Mouse (Mus musculus): ENCODE measurements around the gene Cdk14.

The Cdk14 gene

DNA sequence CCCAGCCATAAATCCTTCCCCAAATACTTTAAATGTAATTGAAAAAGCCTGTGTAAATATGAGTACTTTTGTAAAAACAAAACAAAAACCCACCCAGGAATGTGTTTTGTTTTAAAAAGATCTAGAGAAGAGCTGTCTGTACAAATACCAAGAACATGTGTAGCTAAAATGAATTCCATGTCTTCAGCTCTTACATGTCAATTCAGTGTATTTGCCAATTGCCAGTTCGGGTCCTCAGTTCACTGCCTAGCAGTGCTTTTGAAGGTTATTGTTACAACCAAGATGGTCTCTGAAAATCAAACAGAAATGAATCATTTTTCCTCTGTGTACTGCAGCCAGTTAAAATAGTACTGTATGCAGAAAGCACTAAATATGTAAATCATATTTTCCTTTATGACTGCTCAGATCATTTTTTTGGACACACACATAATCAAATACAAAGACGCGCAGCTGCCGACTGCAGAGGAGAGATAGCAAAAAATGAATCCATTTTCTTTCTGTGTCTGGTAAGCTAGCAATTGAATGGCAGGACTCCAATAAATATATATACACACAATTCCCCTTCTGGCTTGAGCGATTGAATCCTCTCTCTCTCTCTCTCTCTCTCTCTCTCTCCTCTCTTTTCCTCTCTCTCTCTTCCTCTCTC is 526.8 kb downstream of the Cdk14 start:
- no peak for DNase-seq (ENCODE audit: low spot score)

DNA sequence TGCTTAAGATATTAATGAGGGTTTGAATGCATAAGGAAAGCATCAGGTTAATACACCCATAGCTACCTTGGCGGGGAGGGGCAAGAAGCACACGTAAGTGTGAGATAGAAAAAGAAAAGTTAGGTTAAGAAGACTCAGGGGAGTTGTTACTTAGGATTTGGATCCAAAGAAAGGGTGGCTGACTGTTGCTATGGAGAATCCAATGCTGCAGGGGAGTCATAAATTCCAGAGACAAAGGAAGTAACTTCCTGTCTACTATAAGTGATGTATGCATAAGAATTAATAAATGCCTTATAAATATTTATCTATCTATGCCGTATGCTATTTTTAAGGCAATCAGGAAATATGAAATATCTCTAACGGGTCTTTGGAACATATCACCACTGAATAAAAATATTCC is 527.4 kb downstream of the Cdk14 start:
- no peak for DNase-seq (ENCODE audit: low spot score)

DNA sequence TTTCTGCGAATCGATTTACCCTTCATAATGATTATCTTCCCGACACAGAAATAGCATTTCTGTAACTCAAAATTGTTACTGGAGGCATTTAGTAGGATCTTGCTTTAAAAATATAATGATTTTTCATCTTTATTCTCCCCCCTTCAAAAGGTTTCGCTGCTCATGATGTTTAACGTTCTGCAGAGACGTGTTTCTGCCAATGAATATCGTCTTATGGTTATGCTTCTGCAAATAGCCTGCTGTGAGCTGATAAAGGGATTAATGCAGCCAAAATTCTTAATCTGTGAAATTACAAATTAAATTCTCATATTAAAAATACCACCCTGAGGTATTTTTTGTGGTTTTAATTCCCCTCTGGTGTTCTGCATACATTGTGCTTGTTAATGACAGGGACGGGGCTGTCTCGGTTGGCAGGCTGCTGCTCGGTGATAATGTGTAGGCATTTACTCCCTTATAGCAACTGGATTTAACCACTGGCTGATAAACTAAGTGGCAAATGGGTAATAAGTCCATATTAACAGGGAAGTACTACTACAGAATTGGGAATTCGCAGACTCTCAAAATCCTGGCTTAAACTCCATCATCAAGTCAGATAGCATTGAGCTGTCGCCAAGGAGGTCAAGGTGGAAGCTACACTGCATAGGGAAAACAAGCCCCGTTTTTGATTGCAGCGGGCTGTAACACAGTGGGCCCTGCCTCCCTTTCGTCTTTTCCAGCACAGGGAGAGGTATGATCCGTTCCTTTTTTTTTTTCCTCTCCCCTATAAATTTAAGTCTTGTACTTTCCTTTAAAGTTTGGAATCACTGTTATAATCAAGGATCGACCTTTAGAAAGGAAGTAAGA is 528.0 kb downstream of the Cdk14 start:
- DNase-seq (ENCODE audit: low spot score): no peak

DNA sequence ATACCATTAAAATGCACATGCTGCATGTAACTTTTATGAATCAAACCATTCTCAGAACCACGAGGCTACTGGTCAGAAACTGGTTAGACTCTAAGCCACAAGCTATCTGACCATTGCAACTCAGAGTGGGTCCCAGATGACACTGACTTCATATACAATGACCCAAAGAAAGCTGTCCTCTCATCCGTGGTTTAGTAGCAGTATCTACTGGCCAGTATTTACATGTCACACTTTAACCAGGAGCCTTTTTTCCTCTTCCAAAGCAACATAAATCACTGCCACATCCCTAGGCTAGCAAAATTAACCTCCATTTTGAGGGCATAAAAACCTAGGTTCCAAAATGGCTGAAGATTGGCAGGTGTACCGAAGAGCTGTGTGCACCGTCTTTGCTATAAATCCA is 533.0 kb downstream of the Cdk14 start:
- no peak for DNase-seq (ENCODE audit: low spot score)

DNA sequence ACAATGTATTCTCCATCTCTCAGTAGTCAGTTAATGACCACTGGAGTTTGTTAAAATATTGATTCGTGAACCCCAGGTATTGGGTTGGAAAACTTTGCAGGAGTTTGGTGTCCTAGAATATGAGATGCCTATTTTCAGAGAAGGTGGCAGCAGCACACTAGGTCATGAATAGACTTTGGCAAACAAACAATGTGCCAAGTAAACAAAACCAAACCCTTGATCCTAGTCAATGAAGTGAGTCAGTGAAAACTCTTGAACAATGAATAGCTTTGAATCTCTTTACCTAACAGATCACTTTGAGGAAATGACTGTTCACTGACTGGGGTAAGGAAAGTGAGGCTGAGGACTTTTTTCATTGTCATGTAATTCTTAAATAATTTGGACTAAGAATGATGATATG is 537.3 kb downstream of the Cdk14 start:
- DNase-seq (ENCODE audit: low spot score): no peak

DNA sequence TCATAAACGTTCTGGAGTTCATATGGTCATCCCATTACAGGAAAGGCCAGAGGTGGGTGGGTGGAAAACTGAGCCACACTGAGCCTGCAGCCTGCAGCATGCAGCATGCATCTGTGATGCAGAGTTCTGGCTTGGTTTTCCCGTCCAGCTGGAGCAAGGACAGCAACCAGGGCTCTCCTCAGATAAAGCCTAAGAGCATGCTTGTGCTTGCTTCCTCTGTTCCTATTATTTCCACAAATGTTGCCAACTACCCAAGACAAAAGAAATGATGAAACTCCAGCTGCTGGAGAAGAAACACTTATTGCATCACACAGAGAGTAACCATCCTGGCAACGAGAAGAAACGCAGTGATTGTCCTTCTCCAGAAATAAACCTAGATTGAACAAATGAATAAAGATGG is 539.8 kb downstream of the Cdk14 start:
- DNase-seq (ENCODE audit: low spot score): no peak

DNA sequence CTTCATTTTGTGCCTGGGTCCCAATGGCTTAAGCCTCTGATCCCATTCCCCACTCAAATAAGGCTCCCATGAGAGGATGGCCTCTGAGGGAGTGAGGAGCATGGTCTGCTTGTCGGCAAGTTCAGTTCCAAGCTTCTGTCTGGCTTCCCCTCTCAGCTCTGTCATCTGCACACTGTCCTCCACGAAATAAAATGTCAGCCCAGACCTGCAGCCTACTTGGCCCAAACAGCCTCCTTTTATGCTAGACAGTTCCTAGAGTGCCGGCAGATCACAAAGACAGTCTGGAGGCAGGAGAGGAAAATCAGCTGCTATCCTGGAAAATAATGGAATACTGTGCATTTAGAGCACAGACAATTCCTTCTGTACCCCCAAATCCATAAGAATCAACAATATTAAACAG is 541.2 kb downstream of the Cdk14 start:
- no peak for DNase-seq (ENCODE audit: low spot score)

DNA sequence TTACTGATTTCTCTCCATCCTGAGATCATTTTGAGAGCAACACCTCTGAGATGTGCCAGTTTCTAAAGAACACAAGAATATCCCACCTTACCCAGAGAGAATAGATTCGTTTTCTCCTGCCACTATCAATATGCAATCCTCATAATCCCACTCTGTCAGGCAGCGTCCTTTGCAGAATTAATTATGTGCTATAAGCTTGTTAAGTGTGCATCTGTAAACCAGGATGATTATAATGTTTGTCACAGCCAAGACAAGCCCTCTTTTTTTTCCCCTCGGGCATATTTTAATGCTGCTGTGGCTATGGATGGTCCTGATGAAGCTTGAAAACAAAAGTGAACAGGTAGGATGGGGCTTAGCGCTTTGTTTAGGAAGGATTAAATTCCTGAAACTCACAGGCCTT is 542.5 kb downstream of the Cdk14 start:
- no peak for DNase-seq (ENCODE audit: low spot score)

DNA sequence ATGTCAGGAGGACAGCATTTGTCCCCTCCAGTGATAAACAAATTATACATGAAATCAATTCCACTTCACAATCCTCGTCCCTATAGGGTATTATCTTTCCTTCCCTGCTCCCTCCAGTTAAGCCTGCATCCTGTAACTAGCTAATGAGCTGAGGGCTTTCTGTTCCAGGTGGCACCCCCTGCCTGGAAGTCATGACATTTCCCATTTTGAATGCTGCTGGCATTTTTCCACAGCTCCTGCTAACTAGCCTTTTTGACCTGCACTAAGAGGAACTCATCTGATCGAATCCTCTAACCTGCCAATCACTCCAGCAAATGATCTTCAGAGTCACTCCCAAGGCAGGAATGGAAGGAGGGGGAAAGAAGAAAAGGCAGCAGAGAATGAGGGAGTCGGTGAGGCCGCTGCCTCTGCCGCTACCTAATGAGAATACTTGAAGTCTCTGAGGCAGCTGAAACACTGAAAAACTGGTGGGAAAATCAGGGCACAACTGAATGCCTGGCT is 542.9 kb downstream of the Cdk14 start:
- no peak for DNase-seq (ENCODE audit: low spot score)

DNA sequence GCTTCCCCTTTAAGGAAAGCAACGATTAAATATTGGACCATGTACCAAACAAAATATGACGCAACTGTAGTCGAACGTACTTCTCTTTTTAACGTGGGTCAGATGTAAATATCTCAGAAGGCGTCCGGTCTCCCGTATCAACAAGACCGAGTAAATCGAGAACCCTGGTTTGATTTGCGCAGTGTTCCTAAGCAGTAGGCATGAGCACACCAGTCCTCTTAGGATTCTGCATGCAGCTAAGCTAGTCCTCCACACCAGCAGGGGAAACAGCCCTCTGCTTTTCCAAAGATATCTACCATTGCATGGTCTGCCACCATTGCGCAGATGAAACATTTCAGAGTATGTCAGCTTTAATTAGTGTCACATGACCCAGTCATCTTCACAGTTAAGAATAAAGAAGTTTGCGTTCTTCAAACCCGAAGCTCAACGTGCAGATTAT is 543.4 kb downstream of the Cdk14 start:
- no peak for DNase-seq (ENCODE audit: low spot score)

DNA sequence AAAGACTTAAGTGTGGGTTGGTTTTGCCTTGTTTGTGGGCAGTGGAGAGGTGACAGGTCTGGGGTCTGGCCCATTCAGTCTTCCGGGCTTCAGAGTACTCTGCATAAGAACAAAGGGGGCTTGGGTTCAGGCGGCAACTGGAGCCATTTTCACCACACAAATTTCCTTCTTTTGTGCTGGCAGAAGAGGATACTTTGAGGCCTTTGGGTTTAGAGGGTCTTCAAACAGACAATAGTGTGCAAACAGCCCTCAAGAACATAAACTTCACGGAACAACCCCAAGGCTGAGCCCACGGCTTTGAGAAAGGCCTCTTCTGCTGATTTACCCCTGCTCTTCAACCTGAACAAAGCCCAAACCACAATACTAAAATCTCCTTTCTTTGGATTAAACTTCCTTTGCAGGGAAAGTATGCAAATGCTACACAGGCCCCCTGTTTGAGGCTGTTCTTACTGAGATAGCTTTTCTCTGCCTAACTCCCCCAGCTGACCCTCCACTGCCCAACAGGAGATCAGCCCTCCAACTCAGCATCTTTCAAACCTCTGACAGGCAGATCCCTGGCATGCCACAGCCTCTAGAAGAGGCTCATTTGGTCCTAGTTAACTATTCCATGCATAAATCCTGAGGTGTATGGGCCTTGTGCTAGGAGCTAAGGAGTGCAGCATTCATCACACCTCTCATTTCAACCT is 549.9 kb downstream of the Cdk14 start:
- no peak for DNase-seq (ENCODE audit: low spot score)

DNA sequence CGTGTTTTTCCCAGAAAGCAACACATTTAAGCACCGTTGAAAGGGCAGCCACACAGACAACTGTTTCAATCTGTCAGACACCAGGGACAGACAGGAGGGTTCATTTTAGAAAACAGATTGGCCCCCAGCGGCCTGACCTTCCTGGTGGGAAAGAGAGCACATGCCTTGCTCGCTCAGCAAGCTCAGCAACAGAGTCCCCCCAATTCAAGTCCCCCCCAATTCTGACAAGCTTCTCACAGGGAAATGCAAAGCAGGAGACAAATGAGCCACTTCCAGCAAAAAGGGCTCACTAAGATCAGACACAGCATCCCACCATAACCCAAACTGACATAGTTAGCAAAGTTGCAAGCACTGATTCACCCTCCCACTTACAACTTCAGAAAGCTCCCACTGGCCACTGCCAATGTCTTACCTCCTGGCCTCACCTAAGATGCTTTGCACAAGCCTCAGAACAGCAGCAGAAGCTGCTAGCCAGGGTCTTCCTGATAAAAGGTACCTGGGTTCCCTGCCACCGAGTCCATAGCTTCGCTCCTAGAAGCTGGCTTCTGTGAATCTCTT is 551.5 kb downstream of the Cdk14 start:
- DNase-seq (ENCODE audit: low spot score): no peak

DNA sequence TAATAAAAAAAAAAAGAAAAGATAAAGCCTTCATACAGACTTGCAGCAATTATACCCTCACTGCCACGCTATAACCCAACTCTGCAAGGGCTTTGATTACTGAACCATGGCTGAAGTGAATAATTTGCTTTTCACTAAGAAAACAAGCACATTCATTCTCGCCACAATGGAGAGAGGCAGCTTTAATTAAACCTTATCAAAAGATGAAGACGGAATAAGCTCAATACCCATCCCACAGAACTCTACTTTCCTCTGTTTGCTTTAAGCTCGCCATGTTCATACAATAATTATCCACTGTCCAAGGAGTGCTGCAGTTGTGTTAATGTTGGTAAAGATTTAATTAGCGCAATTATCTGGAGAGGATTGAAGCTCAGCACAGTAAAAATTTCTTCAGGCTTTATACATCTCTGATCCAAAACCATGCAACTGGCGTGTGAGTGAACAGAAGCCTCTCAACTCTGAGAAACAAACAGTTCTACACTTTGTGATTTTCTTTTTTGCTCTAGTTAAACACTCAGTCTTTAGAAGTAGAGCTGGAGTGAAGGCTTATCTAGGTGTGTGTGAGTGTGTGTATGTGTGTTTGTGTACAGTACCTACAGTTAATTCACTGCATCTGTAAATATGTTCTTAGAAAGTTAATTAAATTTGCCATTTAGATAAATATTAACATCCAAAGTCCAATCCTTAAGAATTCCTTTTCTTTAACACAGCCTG is 552.1 kb downstream of the Cdk14 start:
- DNase-seq (ENCODE audit: low spot score): no peak

DNA sequence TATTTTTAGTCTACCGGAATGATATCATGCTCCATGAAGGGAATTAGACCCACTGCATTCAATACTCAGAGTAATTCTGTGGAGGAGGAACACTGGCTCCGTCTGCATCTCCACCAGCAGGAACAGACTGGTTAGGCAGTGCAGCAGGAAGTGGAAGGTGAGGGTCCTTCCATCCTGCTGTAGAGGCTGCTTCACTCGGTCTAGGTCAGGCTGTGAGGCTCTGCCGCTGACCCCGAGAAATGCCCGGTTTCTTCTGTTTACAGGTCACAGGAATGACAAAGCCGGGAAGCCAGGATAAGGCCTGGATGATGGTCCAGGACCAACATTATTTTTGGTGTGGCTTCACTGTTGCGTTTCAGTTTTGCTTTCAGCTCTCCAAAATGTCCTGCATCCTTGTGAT is 553.2 kb downstream of the Cdk14 start:
- no peak for DNase-seq (ENCODE audit: low spot score)

DNA sequence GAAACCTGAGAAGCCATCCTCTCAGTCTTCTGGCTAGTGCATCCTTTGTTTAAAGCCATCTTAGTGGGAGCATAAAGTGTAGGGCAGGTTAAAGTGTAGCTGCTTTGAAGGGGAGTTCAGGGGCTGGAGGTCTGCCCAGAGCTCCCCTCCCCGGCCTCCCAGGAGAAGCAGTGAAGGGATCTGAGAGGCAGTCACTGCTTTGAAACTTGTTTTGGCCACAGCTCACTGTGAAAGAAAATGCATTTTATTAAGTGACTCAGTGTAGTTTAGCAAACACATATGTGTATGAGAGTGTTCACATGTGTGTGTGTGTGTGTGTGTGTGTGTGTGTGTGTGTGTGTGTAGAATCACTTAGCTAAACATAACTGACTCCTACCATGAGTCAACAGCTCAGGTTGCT is 554.0 kb downstream of the Cdk14 start:
- DNase-seq (ENCODE audit: low spot score): no peak

DNA sequence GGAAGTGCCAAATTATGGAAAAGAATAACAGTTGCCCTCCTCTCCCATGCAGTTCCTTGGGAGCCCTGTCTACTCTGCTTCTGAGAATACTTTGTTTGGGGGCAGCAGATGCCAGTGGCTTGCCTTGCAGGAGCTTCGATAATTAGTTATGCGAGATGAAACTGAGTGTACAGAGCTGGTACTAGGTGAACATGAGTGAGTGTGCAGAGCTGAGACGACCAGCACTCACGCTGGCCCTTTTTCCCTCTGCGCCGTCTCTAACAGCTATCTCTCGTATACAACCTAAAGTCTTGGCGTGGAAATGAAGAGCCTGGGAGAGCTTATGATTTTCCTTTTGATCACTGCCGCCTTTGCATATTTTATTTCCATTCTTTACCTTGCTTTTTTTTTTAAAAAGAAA is 558.5 kb downstream of the Cdk14 start:
- no peak for DNase-seq (ENCODE audit: low spot score)

DNA sequence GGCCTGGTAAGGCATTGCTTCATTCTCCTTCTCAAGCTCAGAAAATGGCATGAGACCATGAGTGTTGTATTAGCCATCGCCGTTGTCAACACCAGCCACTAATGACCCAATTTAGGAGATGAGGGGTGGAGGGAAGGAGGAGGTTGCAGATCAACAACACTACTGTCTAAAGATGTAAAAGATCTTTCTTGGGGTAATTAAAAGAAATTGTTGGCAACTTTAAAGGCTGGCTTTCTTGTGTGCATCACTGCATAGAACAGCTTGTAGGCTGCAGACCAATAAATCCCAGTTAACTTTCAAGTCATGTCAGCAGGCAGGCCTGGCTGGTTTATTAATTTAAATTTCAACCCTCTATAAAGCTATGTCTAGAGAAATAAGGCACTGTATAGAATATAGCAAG is 559.0 kb downstream of the Cdk14 start:
- DNase-seq (ENCODE audit: low spot score): no peak

DNA sequence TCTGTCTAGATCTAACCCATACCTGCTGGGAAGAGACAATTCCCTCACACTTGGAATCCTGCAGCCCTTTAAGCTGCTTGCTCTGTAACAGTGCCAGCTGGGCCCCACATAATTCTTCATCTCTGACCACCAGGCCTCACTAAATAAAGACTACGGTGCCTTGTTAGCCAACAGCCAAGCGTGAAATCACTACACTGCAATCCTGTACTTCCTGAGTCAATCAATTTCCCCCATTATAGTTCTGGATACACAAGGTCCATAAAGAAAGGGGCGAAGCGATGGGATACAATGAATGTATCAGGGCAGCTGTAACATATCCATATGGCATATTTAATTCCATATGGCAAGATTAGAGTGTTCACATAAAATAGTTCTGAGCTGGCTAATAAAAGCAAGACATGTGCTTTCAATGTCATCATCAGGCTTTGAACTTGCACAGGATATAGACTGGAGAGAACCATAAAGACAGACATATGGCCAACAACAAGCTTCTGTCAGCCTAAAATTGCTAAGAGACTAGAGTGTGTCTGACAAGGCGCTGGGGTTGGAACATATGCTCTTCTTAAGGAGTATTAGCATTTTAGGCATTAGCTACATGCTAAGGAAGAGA is 562.0 kb downstream of the Cdk14 start:
- no peak for DNase-seq (ENCODE audit: low spot score)

DNA sequence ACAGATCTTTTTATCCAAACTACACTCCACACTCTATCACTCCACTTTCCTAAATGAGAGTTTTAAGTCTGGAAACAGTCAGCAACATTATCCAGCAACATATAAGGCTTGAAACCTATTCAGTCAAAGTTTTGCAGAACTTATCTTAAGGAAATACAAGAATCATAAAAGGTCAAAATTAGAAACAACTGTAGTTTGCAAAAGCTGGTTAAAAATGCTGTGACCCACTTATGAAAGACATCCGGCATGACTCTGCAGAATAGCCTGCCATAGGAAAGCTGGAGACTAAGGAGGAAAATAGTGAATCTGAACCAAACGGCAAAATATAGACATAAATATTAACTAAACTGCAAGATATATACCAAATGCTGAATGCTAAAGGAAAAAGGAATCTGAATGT is 566.6 kb downstream of the Cdk14 start:
- no peak for DNase-seq (ENCODE audit: low spot score)

DNA sequence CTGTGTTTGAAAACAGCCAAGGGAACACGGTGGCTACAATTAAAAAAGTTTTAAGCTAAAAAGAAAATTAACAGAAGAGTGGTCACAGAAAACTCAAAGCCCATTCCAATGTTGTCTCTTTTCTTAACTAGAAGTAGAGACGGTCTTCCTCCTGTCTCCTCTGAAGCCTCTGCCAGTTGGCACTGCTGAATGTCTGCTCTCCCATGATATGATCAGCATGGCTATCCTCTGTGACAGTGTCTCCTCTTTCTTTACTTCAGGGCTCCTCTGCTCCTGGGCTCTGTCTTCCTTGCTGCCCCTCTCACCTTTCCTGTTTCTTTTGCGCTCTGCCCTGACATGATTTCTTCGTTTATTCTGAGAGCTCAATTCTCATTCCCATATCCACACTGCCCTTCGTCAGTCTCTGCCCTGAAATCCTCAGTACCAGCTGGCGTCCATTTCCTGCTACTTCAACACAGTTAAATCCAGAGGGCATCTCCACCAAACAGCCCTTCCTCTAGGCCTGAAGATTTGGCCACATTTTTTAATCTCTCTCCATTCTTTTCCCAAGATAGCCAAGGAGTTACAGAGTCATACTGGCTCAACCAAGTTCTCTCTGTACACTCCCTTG is 567.3 kb downstream of the Cdk14 start:
- DNase-seq (ENCODE audit: low spot score): no peak

Measured in testis, postnatal 10 days (tissue).